Mouse (Mus musculus): ENCODE measurements around the gene Gm5415. TPM values are rescaled to one million over a fixed set of nuclear protein-coding genes. Genes with fewer than 3 reads are reported as not detected.
"Not testable (repeated sequence)": the region's sequence is repeated elsewhere in the genome, so short reads cannot be mapped to it uniquely, and the experiment has no call there.

The Gm5415 gene
- not detected for total RNA-seq (2021)

DNA sequence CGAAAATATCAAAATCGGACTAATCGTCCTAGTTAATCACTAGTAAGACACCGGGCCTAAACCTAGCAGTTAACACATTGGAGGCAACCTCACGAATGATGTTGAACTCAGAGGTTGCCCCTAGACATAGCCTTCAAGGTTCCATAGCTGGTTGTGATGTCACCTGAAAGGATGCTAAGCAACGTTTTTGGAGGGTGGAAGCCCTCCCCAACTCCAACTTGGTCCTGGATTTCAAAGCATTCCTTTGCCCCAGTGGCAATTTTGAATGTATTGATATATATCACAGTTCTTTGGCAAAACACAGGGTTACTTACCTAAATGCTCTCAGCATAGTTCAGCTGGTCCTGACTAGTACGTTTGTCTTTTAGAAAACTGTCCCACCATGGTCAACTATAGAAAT lies at the start of gene Gm5415:
Gene Gm5415, minus strand, starts transcription at position 101 of the 400 bp plus-strand sequence.
- DNase-seq (ENCODE audit: low spot score in 2 of 2); intact Hi-C loops (cut with DNase I): not testable (repeated sequence)

DNA sequence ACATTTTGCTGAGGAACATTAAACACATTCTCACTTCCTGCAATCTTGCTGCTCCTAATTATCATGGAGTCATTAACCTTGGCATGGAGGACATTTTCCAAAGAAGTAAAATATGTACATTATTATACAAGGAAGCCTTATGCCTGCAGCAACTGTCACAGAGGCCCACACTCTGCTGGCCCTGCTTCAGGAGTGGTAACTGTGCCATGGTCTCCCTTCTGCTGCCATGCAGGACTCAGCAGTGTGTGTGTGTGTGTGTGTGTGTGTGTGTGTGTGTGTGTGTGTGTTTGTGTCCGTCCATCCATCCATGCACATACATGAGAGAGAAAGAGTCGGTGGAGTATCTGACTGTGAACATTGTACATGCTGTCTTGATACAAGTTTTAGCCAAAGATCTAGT lies 21.8 kb upstream of the Gm5415 start:
- DNase-seq (ENCODE audit: low spot score in 2 of 2), result no peak
- intact Hi-C loops (cut with DNase I), result no loop called here

DNA sequence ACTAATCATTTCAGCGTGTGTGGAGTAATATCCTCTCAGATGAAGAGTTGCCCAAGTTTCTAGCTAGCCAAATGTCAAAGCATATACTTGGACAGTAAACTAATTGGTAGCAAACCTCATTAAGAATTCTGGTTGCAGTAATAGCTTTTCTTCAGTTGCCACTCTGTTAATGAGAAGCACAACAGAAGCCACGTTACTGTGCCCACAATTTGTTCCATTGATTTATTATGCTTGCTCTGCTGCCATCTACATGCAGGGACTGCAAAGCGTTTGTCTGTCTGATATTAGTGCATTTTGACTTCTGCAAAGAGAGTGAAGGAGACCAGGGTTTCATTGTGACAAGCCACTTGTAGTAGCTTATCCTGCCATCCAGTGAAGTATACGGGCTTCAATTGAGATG lies 6.8 kb upstream of the Gm5415 start:
- intact Hi-C loops (cut with DNase I), result loop anchor here (5.0 kb wide), 1 partner anchor 382 kb away; the partner anchor contains the start of gene Khdrbs2
- DNase-seq (ENCODE audit: low spot score in 2 of 2), result no peak

DNA sequence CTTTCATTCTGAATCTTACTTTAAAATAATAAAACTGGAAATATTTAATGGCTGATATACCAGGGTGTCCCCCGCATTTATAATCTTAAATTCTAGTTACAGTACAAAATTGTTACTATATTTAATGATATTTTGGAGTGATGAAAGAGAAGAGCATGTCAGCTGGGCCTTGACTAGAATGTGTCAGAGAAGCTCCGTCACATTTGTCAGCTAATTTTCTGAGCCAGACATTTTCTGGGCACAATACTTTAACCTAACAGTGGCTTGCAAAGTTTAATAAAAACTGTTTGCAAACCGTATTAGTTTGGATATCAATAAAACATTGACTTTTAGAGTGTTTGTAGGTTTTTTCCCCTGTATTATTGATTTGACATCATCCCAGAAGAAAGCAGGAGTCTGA lies 6.4 kb upstream of the Gm5415 start:
- DNase-seq (ENCODE audit: low spot score in 2 of 2), result no peak
- intact Hi-C loops (cut with DNase I), result loop anchor here (5.0 kb wide), 1 partner anchor 381 kb away; the partner anchor contains the start of gene Khdrbs2

DNA sequence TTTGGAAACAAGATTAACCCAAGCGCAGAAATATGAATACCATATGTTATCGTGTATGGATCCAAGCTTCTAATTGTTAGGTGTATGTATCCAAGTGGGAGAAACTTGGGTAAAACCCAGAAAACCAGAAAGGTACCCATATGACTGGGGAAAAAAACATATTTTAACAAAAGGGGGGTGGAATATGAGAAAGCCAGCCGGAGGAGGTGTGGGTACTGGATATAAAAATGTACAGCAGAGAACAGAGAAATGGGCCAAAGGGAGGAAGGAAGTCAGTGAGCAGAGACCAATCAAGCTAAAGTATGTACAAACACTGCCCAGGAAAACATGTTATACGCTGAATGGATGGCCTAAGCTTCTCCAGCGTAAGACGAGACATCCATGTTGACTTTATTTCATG lies 43.7 kb downstream of the Gm5415 start:
- intact Hi-C loops (cut with DNase I), result no loop called here
- peak; percentile 32 to 42 for DNase-seq (ENCODE audit: low spot score in 2 of 2)
